Mouse (Mus musculus) liver, adult 2 months (tissue): ENCODE data around the gene Mesd.

Experiments
- CTCF ChIP-seq: fragments of 200-500 bp; IDR thresholded peaks from 2 replicates; pipeline ENCODE4 v1.5.1; 2011; ENCODE audit warnings: low read depth, low read length, control low read depth
- POLR2A ChIP-seq: fragments of 200-500 bp; IDR thresholded peaks from 2 replicates; pipeline ENCODE4 v1.6.1; 2011; ENCODE audit warnings: low read length, control low read depth; ENCODE audit not compliant: insufficient read depth; ENCODE audit errors: extremely low read depth

- TF ChIP-seq CTCF = no peak
- TF ChIP-seq POLR2A = no peak
Measured at GRCm38 (mm10) chr7:83921637-83922036, 37.4 kb downstream of the Mesd start.
